Comparison of ENCODE assay signal across 9 mouse cellular contexts in genomic region chr15:89314107-89314506, GRCm38 (mm10). TPM values are rescaled to one million over a fixed set of nuclear protein-coding genes. Genes with fewer than 3 reads are reported as not detected.
DNase-seq lines count a peak whose midpoint lies in the region; ATAC-seq and TF ChIP-seq lines count a peak whose summit lies in the region.
"Had no signal": no experiment of that assay in that cellular context is flagged by ENCODE, and none has a peak within 500 bp of the region (broad histone marks: within the 10 kb centered on the region; RNA-seq: fewer than 3 reads in every experiment).

No protein-coding gene starts in this region.

- peaks cover 34% of the 10 kb centered on the region for H3K4me1 ChIP-seq in heart, embryonic 15.5 days (replicated peaks)
- H3K4me1 ChIP-seq in G1E (ENCODE audit: insufficient read depth, low read depth, low read length): peaks cover 59% of the 10 kb centered on the region
- peaks cover 11% of the 10 kb centered on the region for H3K4me1 ChIP-seq in forebrain, postnatal 0 days (ENCODE audit: insufficient read depth)
- H3K4me1 ChIP-seq in midbrain, embryonic 10.5 days: peaks cover 36% of the 10 kb centered on the region

- H3K36me3 ChIP-seq in heart, embryonic 15.5 days: no peaks in the 10 kb centered on the region
- peaks cover 40% of the 10 kb centered on the region for H3K36me3 ChIP-seq in G1E (replicated peaks)
- no peaks in the 10 kb centered on the region for H3K36me3 ChIP-seq in forebrain, postnatal 0 days (ENCODE audit: insufficient read depth)
- H3K36me3 ChIP-seq in midbrain, embryonic 10.5 days: no peaks in the 10 kb centered on the region

- H3K4me3 ChIP-seq in heart, embryonic 15.5 days: peak overlapping the region; percentile 95
- H3K4me3 ChIP-seq in G1E (ENCODE audit: low read depth, low read length): peak overlapping the region; percentile 96
- peak overlapping the region; percentile 87 for H3K4me3 ChIP-seq in forebrain, postnatal 0 days (ENCODE audit: low read depth, low read length)
- H3K4me3 ChIP-seq in midbrain, embryonic 10.5 days: peak overlapping the region; percentile 96

- H3K27ac ChIP-seq in heart, embryonic 15.5 days: no peak overlapping the region
- no peak overlapping the region for H3K27ac ChIP-seq in forebrain, postnatal 0 days (ENCODE audit: low read depth, low read length)
- peak overlapping the region; percentile 92 for H3K27ac ChIP-seq in midbrain, embryonic 10.5 days (replicated peaks)

- H3K9ac ChIP-seq in heart, embryonic 15.5 days: peak overlapping the region; percentile 92
- peak overlapping the region; percentile 84 for H3K9ac ChIP-seq in forebrain, postnatal 0 days

- peak overlapping the region; percentile 84 for H3K4me2 ChIP-seq in heart, embryonic 15.5 days
- peak overlapping the region; percentile 68 for H3K4me2 ChIP-seq in forebrain, postnatal 0 days (ENCODE audit: low read depth)

- DNase-seq in heart, adult 8-10 months (ENCODE audit: low spot score): no peak
- no peak for DNase-seq in G1E (ENCODE audit: low spot score)
- no peak for DNase-seq in forebrain, postnatal 0 days
- DNase-seq in midbrain, embryonic 10.5 days (ENCODE audit: low spot score): no peak
- DNase-seq in adrenal gland, postnatal 14 days: no peak
- no peak for DNase-seq in gastrocnemius, adult 18-20 months (ENCODE audit: low spot score)
- no peak for DNase-seq in thymus, adult 18-20 months

- no peaks in the 10 kb centered on the region for H3K27me3 ChIP-seq in heart, embryonic 15.5 days
- no peaks in the 10 kb centered on the region; the same call in 1 of the 2 replicates for H3K27me3 ChIP-seq in G1E (ENCODE audit: insufficient read depth, low read length)
- H3K27me3 ChIP-seq in forebrain, postnatal 0 days (ENCODE audit: insufficient read depth, low read length): no peaks in the 10 kb centered on the region
- H3K27me3 ChIP-seq in midbrain, embryonic 10.5 days (ENCODE audit: low read depth, poor library complexity, severe bottlenecking): no peaks in the 10 kb centered on the region

- 26% methylated on average over 3 of the region's 3 CpGs for WGBS in heart, embryonic 15.5 days
- 30% methylated on average over 3 of the region's 3 CpGs for WGBS in forebrain, postnatal 0 days
- WGBS in midbrain, embryonic 10.5 days: 28% methylated on average over 3 of the region's 3 CpGs

- no peak for TF ChIP-seq CTCF in G1E (IDR thresholded peaks at IDR 0.05; ENCODE audit: low read depth, low read length)
- TF ChIP-seq CTCF in forebrain, postnatal 0 days (IDR thresholded peaks at IDR 0.05; ENCODE audit: low read depth): no peak

- ATAC-seq in heart, embryonic 15.5 days (replicated peaks; ENCODE audit: insufficient number of reproducible peaks, insufficient read depth, low FRiP score, low read depth): no peak
- no peak for ATAC-seq in G1E (ENCODE audit: extremely low read depth, insufficient number of reproducible peaks, low FRiP score, poor library complexity, severe bottlenecking)
- no peak for ATAC-seq in forebrain, postnatal 0 days

- H3K9me3 ChIP-seq in heart, embryonic 15.5 days (replicated peaks): no peaks in the 10 kb centered on the region
- no peaks in the 10 kb centered on the region for H3K9me3 ChIP-seq in G1E (replicated peaks)
- no peaks in the 10 kb centered on the region for H3K9me3 ChIP-seq in forebrain, postnatal 0 days (ENCODE audit: low read length)
- no peaks in the 10 kb centered on the region for H3K9me3 ChIP-seq in midbrain, embryonic 10.5 days (replicated peaks)

RNA-seq across cellular contexts. Expression of gene Sbf1, which starts 1.0 kb away (rescaled TPM):
- polyA plus RNA-seq in heart, embryonic 15.5 days (2015; fragmentation: Nextera tagmentation; extraction: Ambion mirVana): 27.5 and 45.9 TPM in 2 replicates
- total RNA-seq in heart, adult 8-10 months (2022): 10 to 100 TPM; 56.5 to 74.5 (median 69.5) TPM
- total RNA-seq in G1E (2014; fragmentation: Nextera tagmentation): 100 and 128 TPM in 2 replicates
- total RNA-seq in G1E (2017): 40.5 and 42.5 TPM in 2 replicates
- polyA plus RNA-seq in G1E (2012): 104 and 145 TPM in 2 replicates
- 164 and 165 TPM in 2 replicates for total RNA-seq in forebrain, postnatal 0 days (2014; rRNA removed)
- polyA plus RNA-seq in forebrain, postnatal 0 days (2015; fragmentation: Nextera tagmentation; extraction: Ambion mirVana): 46.2 and 60.7 TPM in 2 replicates
- polyA plus RNA-seq in midbrain, embryonic 10.5 days (2016; fragmentation: Nextera tagmentation; extraction: Ambion mirVana): 78.3 and 93.5 TPM in 2 replicates
- total RNA-seq in adrenal gland, postnatal 14 days (2021): 74.0 and 99.4 TPM in 2 replicates
- total RNA-seq in gastrocnemius, adult 18-20 months (2021): 10 to 100 TPM; 59.4 to 61.0 TPM

RNA-seq across cellular contexts. Expression of gene Adm2, which starts 8.4 kb away (rescaled TPM):
- 0.19 and 0.60 TPM in 2 replicates for polyA plus RNA-seq in heart, embryonic 15.5 days (2015; fragmentation: Nextera tagmentation; extraction: Ambion mirVana)
- not detected for total RNA-seq in heart, adult 8-10 months (2022)
- total RNA-seq in G1E (2014; fragmentation: Nextera tagmentation): not detected in 2 replicates
- not detected in 2 replicates for total RNA-seq in G1E (2017)
- 0.11 and 0.12 TPM in 2 replicates for polyA plus RNA-seq in G1E (2012)
- not detected in 2 replicates for total RNA-seq in forebrain, postnatal 0 days (2014; rRNA removed)
- not detected in 2 replicates for polyA plus RNA-seq in forebrain, postnatal 0 days (2015; fragmentation: Nextera tagmentation; extraction: Ambion mirVana)
- 0.20 and 0.21 TPM in 2 replicates for polyA plus RNA-seq in midbrain, embryonic 10.5 days (2016; fragmentation: Nextera tagmentation; extraction: Ambion mirVana)
- not detected in 2 replicates for total RNA-seq in adrenal gland, postnatal 14 days (2021)
- not detected for total RNA-seq in gastrocnemius, adult 18-20 months (2021)
- total RNA-seq: hematopoietic stem cell, adult 5-6 weeks had no signal

RNA-seq across cellular contexts. Expression of gene Miox, which starts 20.1 kb away (rescaled TPM):
- polyA plus RNA-seq in heart, embryonic 15.5 days (2015; fragmentation: Nextera tagmentation; extraction: Ambion mirVana): 0.28 TPM in 1 of 2 replicates, not detected in the other
- total RNA-seq in heart, adult 8-10 months (2022): not detected
- not detected in 2 replicates for total RNA-seq in G1E (2014; fragmentation: Nextera tagmentation)
- total RNA-seq in G1E (2017): 0.11 and 0.12 TPM in 2 replicates
- polyA plus RNA-seq in G1E (2012): not detected in 2 replicates
- total RNA-seq in forebrain, postnatal 0 days (2014; rRNA removed): not detected in 2 replicates
- polyA plus RNA-seq in forebrain, postnatal 0 days (2015; fragmentation: Nextera tagmentation; extraction: Ambion mirVana): not detected in 2 replicates
- not detected in 2 replicates for polyA plus RNA-seq in midbrain, embryonic 10.5 days (2016; fragmentation: Nextera tagmentation; extraction: Ambion mirVana)
- total RNA-seq in adrenal gland, postnatal 14 days (2021): not detected in 2 replicates
- total RNA-seq in gastrocnemius, adult 18-20 months (2021): under 1 TPM in 1 of 2 experiments, not detected in 1; 0.48 TPM
- total RNA-seq: hematopoietic stem cell, adult 5-6 weeks had no signal

RNA-seq across cellular contexts. Expression of gene Lmf2, which starts 41.4 kb away (rescaled TPM):
- 43.0 and 57.7 TPM in 2 replicates for polyA plus RNA-seq in heart, embryonic 15.5 days (2015; fragmentation: Nextera tagmentation; extraction: Ambion mirVana)
- 10 to 100 TPM; 23.6 to 29.1 (median 26.7) TPM for total RNA-seq in heart, adult 8-10 months (2022)
- total RNA-seq in G1E (2014; fragmentation: Nextera tagmentation): 42.7 and 76.3 TPM in 2 replicates
- 13.7 and 15.3 TPM in 2 replicates for total RNA-seq in G1E (2017)
- polyA plus RNA-seq in G1E (2012): 116 and 125 TPM in 2 replicates
- 12.5 and 17.0 TPM in 2 replicates for total RNA-seq in forebrain, postnatal 0 days (2014; rRNA removed)
- polyA plus RNA-seq in forebrain, postnatal 0 days (2015; fragmentation: Nextera tagmentation; extraction: Ambion mirVana): 24.7 and 25.4 TPM in 2 replicates
- polyA plus RNA-seq in midbrain, embryonic 10.5 days (2016; fragmentation: Nextera tagmentation; extraction: Ambion mirVana): 53.7 and 56.2 TPM in 2 replicates
- total RNA-seq in adrenal gland, postnatal 14 days (2021): 43.2 and 44.6 TPM in 2 replicates
- 10 to 100 TPM; 11.4 to 12.5 TPM for total RNA-seq in gastrocnemius, adult 18-20 months (2021)

RNA-seq across cellular contexts. Expression of gene Ncaph2, which starts 41.4 kb away (rescaled TPM):
- 85.3 and 96.9 TPM in 2 replicates for polyA plus RNA-seq in heart, embryonic 15.5 days (2015; fragmentation: Nextera tagmentation; extraction: Ambion mirVana)
- total RNA-seq in heart, adult 8-10 months (2022): 10 to 100 TPM; 52.8 to 67.4 (median 57.4) TPM
- total RNA-seq in G1E (2014; fragmentation: Nextera tagmentation) (147 and 164 TPM in 2 replicates), G1E (2017) (130 and 148 TPM in 2 replicates)
- polyA plus RNA-seq in G1E (2012): 68.4 and 78.1 TPM in 2 replicates
- total RNA-seq in forebrain, postnatal 0 days (2014; rRNA removed): 88.4 and 93.8 TPM in 2 replicates
- polyA plus RNA-seq in forebrain, postnatal 0 days (2015; fragmentation: Nextera tagmentation; extraction: Ambion mirVana): 94.9 and 95.1 TPM in 2 replicates
- 191 and 197 TPM in 2 replicates for polyA plus RNA-seq in midbrain, embryonic 10.5 days (2016; fragmentation: Nextera tagmentation; extraction: Ambion mirVana)
- total RNA-seq in adrenal gland, postnatal 14 days (2021): 83.3 and 85.8 TPM in 2 replicates
- 10 to 100 TPM; 39.2 to 46.1 TPM for total RNA-seq in gastrocnemius, adult 18-20 months (2021)
